Mouse (Mus musculus): ENCODE measurements around the gene Tenm3. TPM values are rescaled to one million over a fixed set of nuclear protein-coding genes. Genes with fewer than 3 reads are reported as not detected.

Tenm3 gene
- 2.7 and 4.4 TPM in 2 replicates for polyA plus RNA-seq (2015; fragmentation: Nextera tagmentation; extraction: Ambion mirVana)

- ATAC-seq (ENCODE audit: insufficient read depth): 0 out of 2 replicates have a peak, but pooled peaks have one; percentile 51
- Histone ChIP-seq H3K9ac (peak within 1 kb of the TSS; percentile 18; the same call in 1 of the 2 replicates), H3K4me3 (replicated peaks) (peak within 1 kb of the TSS; percentile 61), H3K27me3 (peaks cover 46% of the 10 kb centered on the region), H3K27ac (replicated peaks) (peak within 1 kb of the TSS; percentile 45; the same call in 1 of the 2 replicates), H3K4me2 (peak within 1 kb of the TSS; percentile 57), H3K4me1 (replicated peaks) (no peaks in the 10 kb centered on the region), H3K9me3 (replicated peaks) (no peaks in the 10 kb centered on the region), H3K36me3 (replicated peaks) (no peaks in the 10 kb centered on the region)
- WGBS (ENCODE audit: insufficient replicate concordance): under 1% methylated on average over 19 of the region's 19 CpGs
These were observed at the start of gene Tenm3 for GRCm38 (mm10) chr8:48843931-48844285. Gene Tenm3, minus strand, starts transcription at chr8:48843951.

DNA sequence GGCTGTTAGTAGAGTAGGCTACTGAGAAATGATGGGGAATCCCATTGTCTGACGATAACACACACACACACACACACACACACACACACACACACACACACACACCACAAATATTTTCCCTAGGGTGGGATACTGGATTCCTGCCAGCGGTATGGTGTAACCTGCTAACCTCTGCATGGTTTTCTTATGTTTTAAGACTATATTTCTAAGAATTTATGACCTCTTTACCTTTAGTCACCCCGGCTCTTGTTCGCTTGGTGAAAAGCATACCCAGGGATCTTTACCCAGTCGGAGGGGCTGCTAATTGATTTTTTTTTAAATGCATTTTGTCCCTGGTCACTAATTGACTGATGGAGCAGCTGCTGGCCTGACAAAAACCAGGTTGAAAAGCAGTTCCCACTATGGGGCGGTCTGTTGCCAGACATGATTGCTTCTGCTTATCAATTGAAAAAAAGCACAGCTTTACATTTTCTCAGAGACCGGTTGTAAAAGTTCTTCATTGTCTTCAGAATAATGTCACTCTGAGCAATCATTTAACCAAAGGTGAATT lies 46.5 kb upstream of the Tenm3 start:
- no peak overlapping the region for H3K4me2 ChIP-seq
- ATAC-seq (ENCODE audit: insufficient read depth): no peak
- no peaks in the 10 kb centered on the region for H3K4me1 ChIP-seq (replicated peaks)
- no peak overlapping the region for H3K27ac ChIP-seq (replicated peaks)
- no peaks in the 10 kb centered on the region for H3K36me3 ChIP-seq (replicated peaks)
- no peaks in the 10 kb centered on the region for H3K27me3 ChIP-seq
- no peak overlapping the region for H3K4me3 ChIP-seq (replicated peaks)
- no peak overlapping the region for H3K9ac ChIP-seq
- no peaks in the 10 kb centered on the region for H3K9me3 ChIP-seq (replicated peaks)
- 71% methylated on average over 7 of the region's 7 CpGs for WGBS (ENCODE audit: insufficient replicate concordance)

DNA sequence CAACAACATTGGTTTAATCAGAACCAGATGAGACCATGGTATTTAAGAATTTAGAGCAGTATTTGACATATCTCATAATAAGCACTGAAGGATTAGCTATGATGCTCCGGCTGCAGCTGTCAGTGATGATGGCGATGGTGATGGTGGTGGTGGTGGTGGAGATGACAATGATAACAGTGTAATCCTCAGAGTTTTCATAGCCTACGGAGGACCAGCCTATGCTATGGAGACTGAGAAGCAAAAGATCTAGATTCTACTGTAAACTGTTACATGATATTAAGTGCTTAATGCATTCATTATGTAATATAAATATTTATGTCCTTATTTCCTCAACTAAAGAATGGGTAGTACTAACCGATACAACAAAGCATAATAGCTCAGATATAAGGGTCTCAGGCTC lies 40.5 kb upstream of the Tenm3 start:
- Histone ChIP-seq H3K27ac (replicated peaks) (no peak overlapping the region), H3K4me1 (replicated peaks) (no peaks in the 10 kb centered on the region)

GRCm38 (mm10) chr8:48880585-48880984 lies 36.8 kb upstream of the Tenm3 start:
- Histone ChIP-seq H3K9ac (no peak overlapping the region), H3K4me3 (replicated peaks) (no peak overlapping the region), H3K27me3 (no peaks in the 10 kb centered on the region), H3K4me2 (no peak overlapping the region), H3K27ac (replicated peaks) (no peak overlapping the region), H3K4me1 (replicated peaks) (no peaks in the 10 kb centered on the region), H3K36me3 (replicated peaks) (no peaks in the 10 kb centered on the region), H3K9me3 (replicated peaks) (0 out of 2 replicates have a peak, but pooled peaks cover 2% of the 10 kb centered on the region)
- no peak for ATAC-seq (ENCODE audit: insufficient read depth)
- WGBS (ENCODE audit: insufficient replicate concordance): 56% methylated on average over 5 of the region's 5 CpGs

More for the DNA sequence above, 40.5 kb upstream of the Tenm3 start:
- Histone ChIP-seq H3K36me3 (replicated peaks) (no peaks in the 10 kb centered on the region), H3K9me3 (replicated peaks) (0 out of 2 replicates have a peak, but pooled peaks cover 2% of the 10 kb centered on the region), H3K9ac (no peak overlapping the region), H3K4me3 (replicated peaks) (no peak overlapping the region), H3K4me2 (no peak overlapping the region), H3K27me3 (no peaks in the 10 kb centered on the region)
- no peak for ATAC-seq (ENCODE audit: insufficient read depth)
- WGBS (ENCODE audit: insufficient replicate concordance): 68% methylated on average over 4 of the region's 4 CpGs

DNA sequence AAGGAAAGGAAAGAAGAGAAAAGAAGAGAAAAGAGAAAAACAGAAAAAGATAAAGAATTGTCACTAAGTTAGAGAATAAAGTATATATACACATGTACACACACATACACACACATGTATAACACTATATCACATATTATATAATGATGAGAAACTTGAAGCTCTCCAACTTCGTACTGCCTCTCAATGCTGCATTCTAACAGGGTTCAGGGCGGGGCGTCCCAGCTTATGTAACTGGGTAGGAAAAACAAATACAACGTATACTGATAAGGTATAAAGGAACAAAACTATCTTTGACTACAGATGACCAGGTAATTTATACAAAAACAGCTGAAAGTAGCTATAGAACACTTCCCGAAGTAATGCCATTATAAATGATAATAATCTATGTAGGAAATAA lies 22.2 kb upstream of the Tenm3 start:
- Histone ChIP-seq H3K9me3 (replicated peaks) (no peaks in the 10 kb centered on the region), H3K27ac (replicated peaks) (no peak overlapping the region), H3K4me2 (no peak overlapping the region), H3K4me3 (replicated peaks) (no peak overlapping the region), H3K4me1 (replicated peaks) (no peaks in the 10 kb centered on the region), H3K27me3 (no peaks in the 10 kb centered on the region), H3K36me3 (replicated peaks) (no peaks in the 10 kb centered on the region), H3K9ac (no peak overlapping the region)
- 0 out of 2 replicates have a peak, but pooled peaks have one; percentile 40 for ATAC-seq (ENCODE audit: insufficient read depth)
- 63% methylated on average over 5 of the region's 5 CpGs for WGBS (ENCODE audit: insufficient replicate concordance)

DNA sequence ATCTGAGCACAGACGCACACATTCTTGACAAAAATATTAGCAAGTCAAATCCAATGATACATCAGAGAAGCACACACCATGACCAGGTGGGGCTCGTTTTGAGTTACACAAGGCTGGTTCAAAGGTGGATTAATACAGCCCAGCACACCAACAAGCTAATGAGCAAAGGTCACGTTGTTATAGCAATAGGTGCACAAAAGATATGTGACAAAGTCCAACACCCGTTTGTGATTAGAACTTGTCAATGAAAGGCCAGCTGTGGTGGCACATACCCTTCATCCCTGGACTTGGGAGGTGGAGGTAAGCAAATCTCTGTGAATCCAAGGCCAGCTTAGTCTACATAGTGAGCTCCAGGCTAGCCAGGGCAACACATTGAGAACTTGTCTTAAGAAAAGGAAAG lies 21.7 kb upstream of the Tenm3 start:
- no peaks in the 10 kb centered on the region for H3K4me1 ChIP-seq (replicated peaks)
- no peaks in the 10 kb centered on the region for H3K27me3 ChIP-seq
- no peak overlapping the region for H3K4me3 ChIP-seq (replicated peaks)
- H3K36me3 ChIP-seq (replicated peaks): no peaks in the 10 kb centered on the region
- no peak overlapping the region for H3K27ac ChIP-seq (replicated peaks)
- H3K9me3 ChIP-seq (replicated peaks): no peaks in the 10 kb centered on the region
- H3K4me2 ChIP-seq: no peak overlapping the region
- no peak overlapping the region for H3K9ac ChIP-seq
- peak; percentile 81 for ATAC-seq (ENCODE audit: insufficient read depth)
- 45% methylated on average over 4 of the region's 4 CpGs for WGBS (ENCODE audit: insufficient replicate concordance)

GRCm38 (mm10) chr8:48850223-48851010 lies 6.7 kb upstream of the Tenm3 start:
- 61% methylated on average over 8 of the region's 8 CpGs for WGBS (ENCODE audit: insufficient replicate concordance)
- Histone ChIP-seq H3K36me3 (replicated peaks) (no peaks in the 10 kb centered on the region), H3K4me1 (replicated peaks) (no peaks in the 10 kb centered on the region), H3K4me2 (no peak overlapping the region), H3K9me3 (replicated peaks) (no peaks in the 10 kb centered on the region), H3K4me3 (replicated peaks) (no peak overlapping the region), H3K9ac (no peak overlapping the region), H3K27ac (replicated peaks) (no peak overlapping the region), H3K27me3 (peaks cover 11% of the 10 kb centered on the region; the same call in 1 of the 2 replicates)
- no peak for ATAC-seq (ENCODE audit: insufficient read depth)

GRCm38 (mm10) chr8:48849091-48849616 lies 5.4 kb upstream of the Tenm3 start:
- Histone ChIP-seq H3K36me3 (replicated peaks) (no peaks in the 10 kb centered on the region), H3K4me1 (replicated peaks) (no peaks in the 10 kb centered on the region), H3K4me3 (replicated peaks) (no peak overlapping the region), H3K9ac (no peak overlapping the region), H3K9me3 (replicated peaks) (no peaks in the 10 kb centered on the region), H3K27me3 (peaks cover 22% of the 10 kb centered on the region), H3K27ac (replicated peaks) (no peak overlapping the region), H3K4me2 (no peak overlapping the region)
- ATAC-seq (ENCODE audit: insufficient read depth): no peak
- WGBS (ENCODE audit: insufficient replicate concordance): 50% methylated on average over 6 of the region's 6 CpGs

DNA sequence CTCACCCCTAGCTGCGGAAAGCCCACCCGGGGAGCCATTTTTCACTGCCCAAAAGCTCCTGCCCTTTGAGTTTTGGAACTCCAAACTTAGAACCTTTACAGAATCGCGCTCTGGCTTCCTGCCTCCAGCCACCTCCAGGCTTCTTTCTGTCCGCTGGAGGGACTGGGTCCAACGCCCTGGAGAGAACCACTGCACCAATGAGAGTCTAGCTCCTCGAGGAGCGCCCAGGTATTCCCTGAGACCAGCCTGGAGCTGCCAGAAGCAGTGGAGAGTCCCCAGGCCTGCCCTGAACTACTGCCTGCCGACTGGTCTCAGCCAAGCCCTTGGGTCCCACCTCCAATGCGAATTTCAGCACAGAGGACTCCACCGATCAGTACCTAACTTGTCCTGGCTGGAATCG lies 1.2 kb upstream of the Tenm3 start:
- Histone ChIP-seq H3K9me3 (replicated peaks) (no peaks in the 10 kb centered on the region), H3K27ac (replicated peaks) (no peak overlapping the region), H3K4me2 (peak overlapping the region; percentile 57), H3K9ac (no peak overlapping the region), H3K27me3 (peaks cover 46% of the 10 kb centered on the region), H3K36me3 (replicated peaks) (no peaks in the 10 kb centered on the region), H3K4me3 (replicated peaks) (peak overlapping the region; percentile 61), H3K4me1 (replicated peaks) (no peaks in the 10 kb centered on the region)
- 3% methylated on average over 12 of the region's 12 CpGs for WGBS (ENCODE audit: insufficient replicate concordance)
- ATAC-seq (ENCODE audit: insufficient read depth): no peak

GRCm38 (mm10) chr8:48844370-48844905 lies 687 bp upstream of the Tenm3 start:
- H3K27me3 ChIP-seq: peaks cover 46% of the 10 kb centered on the region
- WGBS (ENCODE audit: insufficient replicate concordance): 3% methylated on average over 14 of the region's 14 CpGs
- ATAC-seq (ENCODE audit: insufficient read depth): no peak
- no peak overlapping the region for H3K27ac ChIP-seq (replicated peaks)
- H3K36me3 ChIP-seq (replicated peaks): no peaks in the 10 kb centered on the region
- no peak overlapping the region for H3K9ac ChIP-seq
- H3K4me1 ChIP-seq (replicated peaks): no peaks in the 10 kb centered on the region
- H3K4me3 ChIP-seq (replicated peaks): peak overlapping the region; percentile 61
- H3K9me3 ChIP-seq (replicated peaks): no peaks in the 10 kb centered on the region
- peak overlapping the region; percentile 57 for H3K4me2 ChIP-seq
